Mouse (Mus musculus): ENCODE results near the gene Espn.

The Espn gene

GRCm38 (mm10) chr4:152070494-152071396, 81.4 kb downstream of the Espn start:
- DNase-seq (ENCODE audit: low spot score in 2 of 2): no peak
